Mouse (Mus musculus) mouse embryonic stem cell (cell line): Measurements from ENCODE around the gene Enoph1.

Experiments used
- in situ Hi-C, 2 experiments: fragments of 300-500 bp; cut with MboI; formaldehyde crosslinking; loops; 1 replicate in 1 of 2; 3 replicates in 1 of 2; pipeline ENCODE4 v1.14.3; 2019 to 2020; ENCODE audit warnings: low sequenced_read_pairs in 2 of 2, low pct_unique_long_range_greater_than_20kb in 1 of 2, mixed read lengths in 1 of 2; ENCODE audit not compliant: unreplicated experiment in 1 of 2

The Enoph1 gene

GRCm38 (mm10) chr5:100037965-100038713 is 1.6 kb upstream of the Enoph1 start:
- in situ Hi-C loops, result no loop called here

DNA sequence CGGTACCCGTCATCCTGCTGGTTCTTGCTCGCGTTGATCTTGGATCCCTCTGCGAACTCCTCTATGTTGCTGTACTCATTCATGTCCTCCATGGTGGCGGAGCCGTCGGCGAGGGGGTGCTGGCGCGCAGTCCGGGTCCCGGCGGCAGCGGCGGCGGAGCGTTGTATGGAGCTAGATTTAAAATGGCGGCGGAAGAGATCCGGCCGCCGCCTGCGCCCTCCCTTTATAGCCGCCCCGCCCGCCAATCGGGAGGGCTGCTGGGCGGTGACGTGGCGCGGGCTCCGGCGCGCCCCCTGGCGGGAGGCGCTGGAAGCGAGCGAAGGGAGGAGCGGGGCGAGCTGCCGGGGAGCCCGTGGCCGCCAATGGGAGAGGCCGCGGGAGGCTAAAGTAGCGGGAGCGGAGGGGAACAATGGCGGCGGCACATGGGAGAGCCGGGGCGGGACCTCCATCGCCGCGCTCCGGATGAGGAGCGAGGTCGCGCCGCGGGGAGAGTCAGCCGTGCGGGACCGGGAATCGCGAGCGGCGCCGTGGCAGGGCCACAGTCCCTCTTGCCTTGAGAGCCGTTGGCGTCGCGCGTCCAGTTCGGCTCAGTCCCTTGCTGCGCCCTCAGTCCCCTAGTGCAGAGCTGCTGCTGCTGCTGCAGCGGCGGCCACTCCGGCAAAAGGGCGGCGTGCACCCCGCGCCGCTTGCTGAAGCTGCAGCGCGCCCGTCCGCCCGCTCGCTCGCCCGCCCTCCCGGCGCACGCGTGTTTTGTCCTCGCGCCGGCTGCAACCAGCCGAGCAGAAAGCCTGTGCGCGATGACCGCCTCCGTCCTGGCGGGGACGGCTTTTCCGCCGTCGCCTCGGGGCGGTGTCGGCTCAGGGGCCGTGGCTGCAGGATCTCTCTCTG is 827 bp upstream of the Enoph1 start:
- in situ Hi-C loops, result no loop called here

GRCm38 (mm10) chr5:100040281-100040784 is 548 bp downstream of the Enoph1 start:
- in situ Hi-C loops, result no loop called here

DNA sequence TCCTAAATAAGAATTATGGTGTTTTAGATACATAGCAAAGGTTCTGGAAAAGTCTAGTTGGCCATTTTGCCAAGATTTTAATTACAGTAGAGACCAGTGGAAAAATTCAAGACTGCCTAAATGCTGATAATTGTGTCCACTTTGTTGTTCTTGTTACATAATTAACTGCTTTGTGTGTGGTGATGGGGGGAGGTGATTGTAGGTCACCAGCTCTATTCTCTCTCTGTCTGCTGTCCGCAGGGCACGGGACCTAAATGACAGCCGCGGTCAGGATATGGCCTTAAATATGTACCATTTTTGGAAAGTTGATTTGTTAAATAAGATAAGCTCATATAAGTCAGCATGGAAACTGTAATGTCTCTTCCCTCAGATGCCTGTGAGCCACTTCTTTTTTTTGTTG is 1.5 kb downstream of the Enoph1 start:
- in situ Hi-C loops, result no loop called here

DNA sequence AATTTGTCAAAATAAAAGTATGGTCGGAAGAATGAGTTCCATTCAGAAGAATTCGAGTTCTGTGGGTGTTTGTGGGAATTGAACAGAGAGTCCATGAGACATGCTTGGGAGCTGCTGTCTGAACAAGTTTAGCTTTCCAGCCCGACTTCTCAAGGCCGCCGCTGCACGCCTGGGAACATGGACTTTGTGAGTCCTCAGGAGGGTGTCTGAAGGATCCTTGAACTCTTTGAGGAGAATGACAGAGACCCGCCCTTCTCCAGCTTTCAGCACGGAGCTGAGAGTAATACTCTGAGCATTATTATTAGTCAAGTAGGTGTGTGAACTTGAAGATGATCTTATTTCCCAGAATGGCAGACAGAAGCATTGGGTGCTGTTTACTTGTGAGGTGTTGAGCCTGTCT is 2.7 kb downstream of the Enoph1 start:
- in situ Hi-C loops, result no loop called here

DNA sequence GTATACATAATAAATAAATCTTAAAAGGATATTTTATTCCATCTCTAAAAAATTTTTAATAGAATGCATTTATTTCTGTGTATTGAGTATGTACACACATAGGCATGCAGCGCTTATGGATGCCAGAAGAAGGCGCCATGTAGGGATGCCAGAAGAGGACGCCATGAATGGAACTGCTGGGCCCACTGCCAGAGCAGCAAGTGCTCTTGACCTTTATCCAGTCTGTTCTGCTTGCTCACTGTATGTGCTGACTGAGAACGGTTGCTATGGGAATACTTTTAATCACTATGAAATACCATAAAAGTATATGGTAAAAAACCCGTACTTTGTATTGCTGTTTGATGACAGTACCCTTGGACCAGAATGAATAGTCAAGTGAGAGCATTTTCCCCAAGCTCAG is 3.6 kb downstream of the Enoph1 start:
- in situ Hi-C loops, result no loop called here

DNA sequence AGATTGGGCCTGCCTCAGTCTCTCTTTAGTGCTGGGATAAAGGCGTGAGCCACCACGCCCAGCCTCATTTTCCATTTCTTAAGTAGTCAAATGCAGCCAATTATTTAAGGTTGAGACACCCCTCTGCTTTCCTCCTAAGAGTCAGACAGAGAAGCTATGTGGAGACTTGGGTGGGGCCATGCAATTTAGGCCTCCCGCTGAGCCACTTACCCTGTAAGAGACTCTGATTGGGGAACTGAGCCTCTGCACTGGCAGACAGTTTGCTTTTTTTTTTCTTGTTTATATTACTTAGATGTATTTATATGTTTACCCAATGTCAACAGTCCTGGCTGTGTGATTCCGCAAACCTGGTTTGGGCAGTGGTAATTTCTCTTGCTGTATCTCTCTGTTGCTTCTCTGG is 4.2 kb downstream of the Enoph1 start:
- in situ Hi-C loops, result no loop called here

- in situ Hi-C loops, result no loop called here
Measured at GRCm38 (mm10) chr5:100044621-100045020, 4.8 kb downstream of the Enoph1 start.

- in situ Hi-C loops, result no loop called here
Measured at GRCm38 (mm10) chr5:100046096-100046495, 6.3 kb downstream of the Enoph1 start.

DNA sequence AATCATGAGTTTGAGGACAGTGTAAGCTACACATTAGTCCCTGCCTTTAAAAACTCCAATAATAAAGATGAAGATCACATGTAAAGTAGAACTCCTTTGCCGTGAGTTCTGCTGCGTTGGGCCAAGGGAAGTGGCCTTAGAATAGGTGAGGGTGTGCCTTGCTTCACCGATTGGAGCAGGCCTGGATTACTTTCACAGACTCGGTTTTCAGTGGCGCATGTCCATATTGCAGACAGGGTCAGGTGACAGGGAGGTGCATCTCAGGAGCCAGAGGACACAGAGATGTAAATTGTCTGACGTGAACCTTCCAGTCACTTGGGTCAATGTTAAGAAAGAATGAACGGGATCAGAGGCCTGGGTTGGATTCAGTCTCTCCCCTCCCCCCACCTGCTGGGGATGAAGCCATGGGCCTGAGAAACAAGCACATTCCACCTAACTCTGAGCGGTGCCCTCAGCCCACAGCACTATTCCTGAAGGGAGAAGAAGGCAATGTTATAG is 7.4 kb downstream of the Enoph1 start:
- in situ Hi-C loops, result no loop called here

DNA sequence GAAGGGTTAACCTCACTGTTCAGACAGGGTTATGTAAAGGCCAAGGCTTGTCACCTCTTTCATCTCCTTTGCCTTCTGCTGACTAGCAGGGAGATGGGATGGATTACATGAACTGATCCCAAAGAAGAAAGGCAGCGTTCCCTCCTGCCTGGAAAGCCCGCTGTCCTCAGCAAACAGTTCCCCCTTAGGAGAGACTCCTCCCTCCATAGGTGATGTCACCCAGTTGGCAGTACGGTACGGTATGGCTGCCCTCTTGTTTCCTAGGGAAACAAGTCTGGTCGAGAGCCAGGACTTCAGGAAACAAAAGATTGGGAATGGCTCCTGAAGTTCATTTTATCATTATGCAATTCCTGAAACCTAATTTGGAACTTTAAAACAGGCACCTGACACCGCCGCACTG is 8.1 kb downstream of the Enoph1 start:
- in situ Hi-C loops, result no loop called here

DNA sequence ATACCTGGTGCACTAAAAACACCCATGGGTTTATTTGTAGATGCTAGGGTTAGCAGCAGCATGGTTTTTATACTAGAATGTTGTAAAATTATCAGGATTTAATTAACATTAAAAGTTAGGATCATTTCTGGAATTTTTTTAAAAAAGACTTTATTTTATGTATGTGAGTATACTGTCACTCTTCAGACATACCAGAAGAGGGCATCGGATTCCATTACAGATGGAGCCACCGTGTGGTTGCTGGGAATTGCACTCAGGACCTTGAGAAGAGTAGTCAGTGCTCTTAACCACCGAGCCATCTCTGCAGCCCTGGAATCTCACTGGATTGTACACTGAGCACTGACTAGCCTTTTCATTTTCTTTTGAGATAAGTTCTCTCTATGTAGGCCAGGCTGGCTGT is 10.1 kb downstream of the Enoph1 start:
- in situ Hi-C loops, result no loop called here

DNA sequence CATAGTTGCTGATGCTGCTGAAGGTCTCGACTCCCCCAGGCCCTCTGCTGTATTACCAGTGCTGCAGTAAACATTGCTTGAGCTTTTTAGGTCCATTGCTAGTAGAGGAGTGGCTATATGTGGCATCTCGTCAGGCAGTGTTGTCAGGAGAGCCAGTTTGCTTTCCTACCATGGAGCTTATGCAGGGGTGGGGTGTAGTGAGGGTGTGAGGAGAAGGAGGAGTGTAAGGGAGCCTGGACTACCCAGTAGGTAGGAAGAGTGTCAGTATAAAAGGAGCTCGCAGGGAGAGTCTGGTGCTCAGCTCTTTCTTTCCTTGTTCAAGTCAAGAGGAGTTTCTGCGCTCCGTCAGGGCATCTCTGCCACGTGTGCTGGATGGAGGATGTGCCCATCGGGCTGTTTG is 12.9 kb downstream of the Enoph1 start:
- in situ Hi-C loops, result no loop called here

- in situ Hi-C loops, result no loop called here
Measured at GRCm38 (mm10) chr5:100054807-100055547, 15.2 kb downstream of the Enoph1 start.

DNA sequence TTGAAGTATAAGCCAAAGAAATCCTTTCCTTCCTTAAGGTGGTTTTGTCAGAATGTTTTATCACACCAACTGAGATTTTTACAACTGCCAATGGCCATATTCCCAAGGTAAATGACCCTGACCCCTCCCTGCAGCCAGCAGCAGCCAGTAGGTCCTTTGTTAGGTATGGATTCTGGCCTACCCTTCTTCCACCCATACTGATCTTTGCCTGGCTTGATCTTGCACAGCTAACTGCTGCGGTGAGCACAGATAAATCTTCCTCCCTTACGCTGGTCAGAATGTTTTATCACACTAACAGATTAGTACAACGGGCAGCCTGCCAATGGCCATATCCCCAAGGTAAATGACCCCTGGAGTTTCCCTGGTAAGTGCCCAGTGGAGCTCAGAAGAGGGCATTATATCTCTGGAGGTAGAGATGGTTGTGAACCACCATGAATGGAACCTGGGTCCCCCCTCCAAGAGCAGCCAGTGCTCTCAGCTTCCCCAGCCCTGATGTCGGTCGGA is 16.1 kb downstream of the Enoph1 start:
- in situ Hi-C loops, result no loop called here

DNA sequence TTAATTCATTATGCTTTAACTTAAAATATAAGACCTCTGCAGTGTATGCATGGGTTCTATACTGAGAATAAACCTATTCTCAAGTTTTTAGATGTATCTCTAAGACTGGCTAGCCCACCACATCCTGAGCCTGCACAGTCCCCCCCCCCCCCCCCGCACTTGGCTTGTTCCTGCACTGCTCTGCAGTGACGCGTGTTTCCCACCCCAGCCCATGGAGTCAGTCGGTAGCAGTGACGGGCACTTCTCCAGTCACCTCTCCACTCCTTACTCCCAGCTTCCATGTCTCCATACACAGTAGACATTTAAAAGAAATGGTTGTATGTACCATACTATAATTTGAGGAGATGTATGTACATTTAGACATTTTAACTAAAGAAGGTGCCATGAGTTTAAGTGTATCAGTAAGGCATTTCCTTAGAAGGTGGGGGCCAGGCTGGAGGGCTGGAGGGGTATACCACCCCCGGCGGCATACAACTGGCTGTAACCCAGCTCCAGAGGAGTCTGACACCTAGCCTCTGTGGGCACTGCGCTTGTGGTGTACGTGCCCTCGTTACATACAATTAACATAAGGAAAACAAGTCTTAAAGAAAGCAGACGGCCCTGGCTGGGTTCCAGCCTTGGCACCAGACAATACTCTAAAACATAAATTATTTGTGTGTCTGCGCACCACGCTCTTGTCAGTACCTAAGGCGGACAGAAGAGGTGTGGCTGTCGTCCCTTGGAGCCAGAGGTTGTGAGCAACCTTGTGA is 17.9 kb downstream of the Enoph1 start:
- in situ Hi-C loops, result no loop called here

DNA sequence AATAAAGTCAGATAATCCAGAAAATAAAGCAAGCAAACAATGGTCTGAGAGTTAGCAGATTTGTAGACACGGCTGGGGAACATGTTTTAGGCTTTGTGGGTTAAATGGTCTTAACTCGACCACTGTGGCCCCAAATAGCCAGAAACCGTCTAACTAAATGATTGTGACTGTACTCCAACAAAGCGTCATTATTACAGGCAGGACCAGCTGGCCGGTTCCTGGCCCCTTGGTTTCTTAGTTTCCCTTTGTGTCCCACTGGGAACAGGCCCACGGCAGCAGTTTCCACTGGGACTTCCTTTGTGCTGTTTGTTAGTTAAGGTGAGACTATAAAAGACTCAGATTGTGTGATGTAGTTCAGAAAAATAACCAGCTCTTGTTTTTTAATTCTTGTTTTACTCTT is 18.9 kb downstream of the Enoph1 start:
- in situ Hi-C loops, result no loop called here

- in situ Hi-C loops, result no loop called here
Measured at GRCm38 (mm10) chr5:100059326-100059725, 19.5 kb downstream of the Enoph1 start.
